Mouse (Mus musculus): ENCODE measurements at regions not wholly inside any gene's neighbourhood (a gene's known extent, or its start where the extent isn't known, plus 50 kb on each side); places are given as distances from the start of the nearest gene placed in this dataset.

GRCm38 (mm10) chr6:33117877-33118276 is 57.8 kb upstream of the Chchd3 start:
- Histone ChIP-seq H3K4me3 (replicated peaks; ENCODE audit: low read length) (no peak overlapping the region), H3K9ac (no peak overlapping the region), H3K9me3 (ENCODE audit: control insufficient read depth, low read length) (no peaks in the 10 kb centered on the region), H3K4me1 (replicated peaks; ENCODE audit: control insufficient read depth, insufficient read depth, low read length) (no peaks in the 10 kb centered on the region), H3K27me3 (ENCODE audit: control insufficient read depth, insufficient read depth, low read length) (no peaks in the 10 kb centered on the region), H3K27ac (no peak overlapping the region), H3K36me3 (replicated peaks; ENCODE audit: control insufficient read depth, insufficient read depth) (no peaks in the 10 kb centered on the region), H3K4me2 (replicated peaks) (no peak overlapping the region)
- ATAC-seq (ENCODE audit: low FRiP score) (no peak), DNase-seq (ENCODE audit: low spot score) (no peak)
- 47% methylated on average over 1 of the region's 1 CpGs for WGBS

- Histone ChIP-seq H3K9me3 (ENCODE audit: control insufficient read depth, low read length) (no peaks in the 10 kb centered on the region), H3K4me2 (replicated peaks) (no peak overlapping the region), H3K4me3 (replicated peaks; ENCODE audit: low read length) (no peak overlapping the region), H3K27me3 (ENCODE audit: control insufficient read depth, insufficient read depth, low read length) (no peaks in the 10 kb centered on the region), H3K36me3 (replicated peaks; ENCODE audit: control insufficient read depth, insufficient read depth) (no peaks in the 10 kb centered on the region), H3K27ac (no peak overlapping the region), H3K9ac (no peak overlapping the region), H3K4me1 (replicated peaks; ENCODE audit: control insufficient read depth, insufficient read depth, low read length) (no peaks in the 10 kb centered on the region)
- no peak for ATAC-seq (ENCODE audit: low FRiP score)
- DNase-seq (ENCODE audit: low spot score), result no peak
Observed at GRCm38 (mm10) chr6:33120581-33120980, 60.5 kb upstream of the Chchd3 start.

GRCm38 (mm10) chr6:33126574-33126973 is 66.5 kb upstream of the Chchd3 start:
- peak; percentile 86 for DNase-seq (ENCODE audit: low spot score)
- Histone ChIP-seq H3K4me2 (replicated peaks) (no peak overlapping the region), H3K36me3 (replicated peaks; ENCODE audit: control insufficient read depth, insufficient read depth) (no peaks in the 10 kb centered on the region), H3K27me3 (ENCODE audit: control insufficient read depth, insufficient read depth, low read length) (no peaks in the 10 kb centered on the region), H3K9ac (no peak overlapping the region), H3K4me3 (replicated peaks; ENCODE audit: low read length) (no peak overlapping the region), H3K9me3 (ENCODE audit: control insufficient read depth, low read length) (no peaks in the 10 kb centered on the region), H3K4me1 (replicated peaks; ENCODE audit: control insufficient read depth, insufficient read depth, low read length) (no peaks in the 10 kb centered on the region), H3K27ac (no peak overlapping the region)
- 4% methylated on average over 8 of the region's 8 CpGs for WGBS
- no peak; the same call in 1 of the 2 replicates for ATAC-seq (ENCODE audit: low FRiP score)

DNA sequence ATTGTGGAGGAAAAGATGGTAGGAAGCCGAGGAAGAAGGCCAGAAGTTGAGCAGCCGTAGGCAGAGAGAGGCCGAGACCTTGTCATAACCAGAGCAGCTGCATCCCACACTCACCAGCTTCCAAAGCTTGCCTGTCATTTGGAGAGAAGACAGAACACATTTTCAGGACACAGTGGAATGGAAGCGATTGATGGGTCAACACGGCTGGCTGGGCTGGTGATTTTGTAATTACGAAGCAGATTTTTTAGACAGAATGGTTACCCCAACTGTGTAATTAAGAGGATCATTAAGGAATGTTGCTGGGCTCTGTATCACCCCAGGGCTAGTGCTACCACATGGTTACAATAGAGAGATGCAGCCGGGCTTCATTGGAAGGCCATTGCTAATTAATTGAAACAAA is 76.8 kb upstream of the Chchd3 start:
- no peak overlapping the region for H3K4me3 ChIP-seq (replicated peaks; ENCODE audit: low read length)
- no peaks in the 10 kb centered on the region for H3K9me3 ChIP-seq (ENCODE audit: control insufficient read depth, low read length)
- ATAC-seq (ENCODE audit: low FRiP score), result no peak
- no peaks in the 10 kb centered on the region for H3K4me1 ChIP-seq (replicated peaks; ENCODE audit: control insufficient read depth, insufficient read depth, low read length)
- H3K27me3 ChIP-seq (ENCODE audit: control insufficient read depth, insufficient read depth, low read length), result no peaks in the 10 kb centered on the region
- H3K27ac ChIP-seq, result no peak overlapping the region
- 58% methylated on average over 7 of the region's 7 CpGs for WGBS
- H3K4me2 ChIP-seq (replicated peaks), result no peak overlapping the region
- no peaks in the 10 kb centered on the region for H3K36me3 ChIP-seq (replicated peaks; ENCODE audit: control insufficient read depth, insufficient read depth)
- H3K9ac ChIP-seq, result no peak overlapping the region
- DNase-seq (ENCODE audit: low spot score), result no peak

DNA sequence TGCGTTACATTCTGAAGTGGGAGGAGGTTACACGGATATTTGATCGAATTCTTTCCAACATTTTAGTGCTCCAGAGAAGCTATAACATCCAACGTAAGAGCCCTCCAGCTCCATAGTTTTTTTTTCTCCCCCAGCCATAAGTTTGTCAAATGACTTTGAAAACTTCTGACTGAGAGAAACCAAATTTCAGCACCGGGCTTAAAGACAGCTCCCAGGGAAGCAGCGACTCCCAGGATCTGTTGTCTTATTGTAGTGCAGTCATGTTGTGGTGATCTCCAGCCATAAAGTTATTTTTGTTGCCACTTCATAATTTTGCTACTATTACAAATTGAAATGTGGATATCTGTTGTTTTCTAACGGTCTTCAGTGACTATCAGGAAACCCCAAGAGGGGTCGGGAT is 77.8 kb upstream of the Chchd3 start:
- H3K4me3 ChIP-seq (replicated peaks; ENCODE audit: low read length), result no peak overlapping the region
- no peak overlapping the region for H3K27ac ChIP-seq
- DNase-seq (ENCODE audit: low spot score), result peak; percentile 46
- H3K9me3 ChIP-seq (ENCODE audit: control insufficient read depth, low read length), result no peaks in the 10 kb centered on the region
- H3K36me3 ChIP-seq (replicated peaks; ENCODE audit: control insufficient read depth, insufficient read depth), result no peaks in the 10 kb centered on the region
- H3K4me1 ChIP-seq (replicated peaks; ENCODE audit: control insufficient read depth, insufficient read depth, low read length), result no peaks in the 10 kb centered on the region
- H3K4me2 ChIP-seq (replicated peaks), result no peak overlapping the region
- WGBS, result 48% methylated on average over 8 of the region's 8 CpGs
- H3K27me3 ChIP-seq (ENCODE audit: control insufficient read depth, insufficient read depth, low read length), result no peaks in the 10 kb centered on the region
- no peak overlapping the region for H3K9ac ChIP-seq
- ATAC-seq (ENCODE audit: low FRiP score), result no peak

GRCm38 (mm10) chr6:33166479-33166878 is 82.4 kb upstream of the Exoc4 start:
- Histone ChIP-seq H3K36me3 (replicated peaks; ENCODE audit: control insufficient read depth, insufficient read depth) (no peaks in the 10 kb centered on the region), H3K9me3 (ENCODE audit: control insufficient read depth, low read length) (no peaks in the 10 kb centered on the region), H3K4me3 (replicated peaks; ENCODE audit: low read length) (no peak overlapping the region), H3K9ac (no peak overlapping the region), H3K4me1 (replicated peaks; ENCODE audit: control insufficient read depth, insufficient read depth, low read length) (no peaks in the 10 kb centered on the region), H3K27ac (peak overlapping the region; percentile 51; the same call in 1 of the 2 replicates), H3K27me3 (ENCODE audit: control insufficient read depth, insufficient read depth, low read length) (no peaks in the 10 kb centered on the region), H3K4me2 (replicated peaks) (0 out of 2 replicates have a peak overlapping the region, but pooled peaks have one; percentile 19)
- DNase-seq (ENCODE audit: low spot score), result no peak
- peak; percentile 40; the same call in 1 of the 2 replicates for ATAC-seq (ENCODE audit: low FRiP score)
- WGBS, result 45% methylated on average over 11 of the region's 11 CpGs

- H3K27me3 ChIP-seq (ENCODE audit: control insufficient read depth, insufficient read depth, low read length), result no peaks in the 10 kb centered on the region
- H3K27ac ChIP-seq, result no peak overlapping the region
- peak overlapping the region; percentile 19; the same call in 1 of the 2 replicates for H3K4me2 ChIP-seq (replicated peaks)
- no peak overlapping the region for H3K4me3 ChIP-seq (replicated peaks; ENCODE audit: low read length)
- H3K4me1 ChIP-seq (replicated peaks; ENCODE audit: control insufficient read depth, insufficient read depth, low read length), result 0 out of 2 replicates have a peak, but pooled peaks cover 4% of the 10 kb centered on the region
- ATAC-seq (ENCODE audit: low FRiP score) (no peak), DNase-seq (ENCODE audit: low spot score) (no peak)
- H3K9ac ChIP-seq, result no peak overlapping the region
- WGBS, result 64% methylated on average over 12 of the region's 12 CpGs
- no peaks in the 10 kb centered on the region for H3K36me3 ChIP-seq (replicated peaks; ENCODE audit: control insufficient read depth, insufficient read depth)
- H3K9me3 ChIP-seq (ENCODE audit: control insufficient read depth, low read length), result no peaks in the 10 kb centered on the region
Observed at GRCm38 (mm10) chr6:33173606-33174005, 75.3 kb upstream of the Exoc4 start.

- Histone ChIP-seq H3K4me1 (replicated peaks; ENCODE audit: control insufficient read depth, insufficient read depth, low read length) (0 out of 2 replicates have a peak, but pooled peaks cover 4% of the 10 kb centered on the region), H3K27ac (no peak overlapping the region), H3K9me3 (ENCODE audit: control insufficient read depth, low read length) (no peaks in the 10 kb centered on the region), H3K4me3 (replicated peaks; ENCODE audit: low read length) (no peak overlapping the region), H3K9ac (no peak overlapping the region), H3K27me3 (ENCODE audit: control insufficient read depth, insufficient read depth, low read length) (no peaks in the 10 kb centered on the region), H3K36me3 (replicated peaks; ENCODE audit: control insufficient read depth, insufficient read depth) (no peaks in the 10 kb centered on the region), H3K4me2 (replicated peaks) (no peak overlapping the region)
- DNase-seq (ENCODE audit: low spot score) (no peak), ATAC-seq (ENCODE audit: low FRiP score) (no peak)
- WGBS, result 62% methylated on average over 6 of the region's 6 CpGs
Observed at GRCm38 (mm10) chr6:33174616-33175015, 74.3 kb upstream of the Exoc4 start.

GRCm38 (mm10) chr6:33189521-33190246 is 59.2 kb upstream of the Exoc4 start:
- H3K27ac ChIP-seq, result no peak overlapping the region
- H3K36me3 ChIP-seq (replicated peaks; ENCODE audit: control insufficient read depth, insufficient read depth), result no peaks in the 10 kb centered on the region
- no peaks in the 10 kb centered on the region for H3K27me3 ChIP-seq (ENCODE audit: control insufficient read depth, insufficient read depth, low read length)
- H3K4me3 ChIP-seq (replicated peaks; ENCODE audit: low read length), result no peak overlapping the region
- H3K4me1 ChIP-seq (replicated peaks; ENCODE audit: control insufficient read depth, insufficient read depth, low read length), result no peaks in the 10 kb centered on the region
- H3K9ac ChIP-seq, result no peak overlapping the region
- WGBS, result 61% methylated on average over 11 of the region's 11 CpGs
- DNase-seq (ENCODE audit: low spot score), result peak; percentile 25
- ATAC-seq (ENCODE audit: low FRiP score), result no peak
- no peaks in the 10 kb centered on the region for H3K9me3 ChIP-seq (ENCODE audit: control insufficient read depth, low read length)
- H3K4me2 ChIP-seq (replicated peaks), result no peak overlapping the region

DNA sequence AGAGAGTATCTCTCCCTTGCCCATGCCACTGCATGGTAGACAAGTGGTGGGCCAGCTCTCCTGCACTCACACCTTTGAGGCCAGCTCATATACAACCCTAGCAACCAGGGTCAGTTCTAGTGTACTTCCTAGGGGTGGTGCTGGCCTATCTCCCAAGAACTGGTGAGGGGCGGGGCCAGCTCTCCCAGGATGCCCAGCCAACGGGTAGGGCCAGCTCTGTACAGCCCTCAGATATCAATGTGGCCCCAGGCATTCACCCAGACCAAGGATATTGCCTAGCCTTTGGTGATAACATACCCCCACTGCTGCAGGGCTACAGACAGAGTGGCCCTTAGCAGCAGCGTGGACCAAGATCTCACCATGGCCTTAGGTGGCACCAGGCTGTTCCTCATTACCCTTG is 55.1 kb upstream of the Exoc4 start:
- Histone ChIP-seq H3K27me3 (ENCODE audit: control insufficient read depth, insufficient read depth, low read length) (no peaks in the 10 kb centered on the region), H3K9ac (no peak overlapping the region), H3K4me1 (replicated peaks; ENCODE audit: control insufficient read depth, insufficient read depth, low read length) (no peaks in the 10 kb centered on the region), H3K27ac (no peak overlapping the region), H3K36me3 (replicated peaks; ENCODE audit: control insufficient read depth, insufficient read depth) (no peaks in the 10 kb centered on the region), H3K4me3 (replicated peaks; ENCODE audit: low read length) (no peak overlapping the region), H3K4me2 (replicated peaks) (no peak overlapping the region), H3K9me3 (ENCODE audit: control insufficient read depth, low read length) (no peaks in the 10 kb centered on the region)
- ATAC-seq (ENCODE audit: low FRiP score) (no peak), DNase-seq (ENCODE audit: low spot score) (no peak)
- 77% methylated on average over 3 of the region's 3 CpGs for WGBS

All from hindbrain, embryonic 14.5 days (tissue).